In the genomic region with DNA sequence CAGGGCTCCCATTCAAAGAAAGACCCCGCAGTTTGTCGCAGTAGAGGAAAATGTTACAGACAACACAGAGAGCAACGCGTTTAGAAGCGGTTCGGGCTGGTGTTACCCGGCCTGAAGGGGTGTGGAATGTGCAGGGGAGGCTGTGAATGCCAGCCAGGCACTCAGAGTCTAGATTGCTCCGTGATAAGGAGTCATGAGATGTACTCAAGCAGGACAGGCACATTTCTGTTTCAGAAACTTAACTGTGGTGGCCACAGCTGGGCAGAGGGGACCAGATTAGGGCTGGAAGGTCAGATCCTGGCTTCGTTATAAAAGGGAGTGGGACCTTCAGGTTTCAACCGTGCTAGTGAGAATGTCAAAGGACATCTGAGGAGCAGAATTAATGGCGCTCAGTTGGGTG, we compare ENCODE assay signal across 7 mouse cellular contexts. TPM values are rescaled to one million over a fixed set of nuclear protein-coding genes. Genes with fewer than 3 reads are reported as not detected.
DNase-seq lines count a peak whose midpoint lies in the region; ATAC-seq and TF ChIP-seq lines count a peak whose summit lies in the region.

No protein-coding gene starts in this region.

- no peak for TF ChIP-seq CTCF in E14TG2a.4 (conservative IDR thresholded peaks at IDR 0.05; ENCODE audit: low read length)

- no peaks in the 10 kb centered on the region for H3K9me3 ChIP-seq in E14TG2a.4 (ENCODE audit: low read length)
- no peaks in the 10 kb centered on the region for H3K9me3 ChIP-seq in hindbrain, embryonic 11.5 days (ENCODE audit: control insufficient read depth, low read length)
- no peaks in the 10 kb centered on the region for H3K9me3 ChIP-seq in limb, embryonic 15.5 days
- no peaks in the 10 kb centered on the region for H3K9me3 ChIP-seq in midbrain, embryonic 14.5 days (ENCODE audit: control insufficient read depth, low read length)

- peak overlapping the region; percentile 93 for H3K27ac ChIP-seq in hindbrain, embryonic 11.5 days (ENCODE audit: low read depth, low read length)
- H3K27ac ChIP-seq in limb, embryonic 15.5 days: peak overlapping the region; percentile 97
- H3K27ac ChIP-seq in midbrain, embryonic 14.5 days (replicated peaks; ENCODE audit: low read depth, low read length): peak overlapping the region; percentile 92

- H3K27me3 ChIP-seq in E14TG2a.4 (ENCODE audit: insufficient read depth, low read length): no peaks in the 10 kb centered on the region; the same call in 1 of the 2 replicates
- H3K27me3 ChIP-seq in hindbrain, embryonic 11.5 days (ENCODE audit: control insufficient read depth, insufficient read depth, low read length): no peaks in the 10 kb centered on the region
- no peaks in the 10 kb centered on the region for H3K27me3 ChIP-seq in limb, embryonic 15.5 days
- H3K27me3 ChIP-seq in midbrain, embryonic 14.5 days (ENCODE audit: control insufficient read depth, insufficient read depth, low read length): no peaks in the 10 kb centered on the region

- no peaks in the 10 kb centered on the region for H3K36me3 ChIP-seq in E14TG2a.4 (ENCODE audit: insufficient read depth, low read length)
- H3K36me3 ChIP-seq in hindbrain, embryonic 11.5 days (ENCODE audit: control insufficient read depth, insufficient read depth, low read length): no peaks in the 10 kb centered on the region
- H3K36me3 ChIP-seq in limb, embryonic 15.5 days: no peaks in the 10 kb centered on the region
- no peaks in the 10 kb centered on the region for H3K36me3 ChIP-seq in midbrain, embryonic 14.5 days (ENCODE audit: control insufficient read depth, insufficient read depth, low read length)

- H3K4me1 ChIP-seq in E14TG2a.4 (replicated peaks; ENCODE audit: low read depth, low read length): peaks cover 89% of the 10 kb centered on the region
- peaks cover 14% of the 10 kb centered on the region for H3K4me1 ChIP-seq in hindbrain, embryonic 11.5 days (replicated peaks; ENCODE audit: control insufficient read depth, insufficient read depth, low read length)
- peaks cover 49% of the 10 kb centered on the region for H3K4me1 ChIP-seq in limb, embryonic 15.5 days
- peaks cover 39% of the 10 kb centered on the region for H3K4me1 ChIP-seq in midbrain, embryonic 14.5 days (ENCODE audit: control insufficient read depth, insufficient read depth, low read length)

- peak; percentile 77 for DNase-seq in MN1 (ENCODE audit: low spot score)
- no peak for DNase-seq in hindbrain, embryonic 11.5 days (ENCODE audit: low spot score)
- DNase-seq in midbrain, embryonic 14.5 days: no peak
- DNase-seq in gastrocnemius, postnatal 4 days (ENCODE audit: low spot score in 2 of 2): no peak
- DNase-seq in frontal cortex, postnatal 14 days (ENCODE audit: low spot score in 2 of 2): no peak

- peak overlapping the region; percentile 74 for H3K4me2 ChIP-seq in hindbrain, embryonic 11.5 days (replicated peaks; ENCODE audit: low read depth, low read length)
- H3K4me2 ChIP-seq in limb, embryonic 15.5 days: peak overlapping the region; percentile 75
- peak overlapping the region; percentile 91 for H3K4me2 ChIP-seq in midbrain, embryonic 14.5 days (ENCODE audit: low read length)

- peak; percentile 51 for ATAC-seq in hindbrain, embryonic 11.5 days (ENCODE audit: low FRiP score)
- 0 out of 2 replicates have a peak, but pooled peaks have one; percentile 28 for ATAC-seq in limb, embryonic 15.5 days (ENCODE audit: insufficient number of reproducible peaks, low FRiP score, low TSS enrichment, low read depth)
- peak; percentile 40; the same call in 1 of the 2 replicates for ATAC-seq in midbrain, embryonic 14.5 days (ENCODE audit: low FRiP score, low TSS enrichment)

- H3K9ac ChIP-seq in hindbrain, embryonic 11.5 days (ENCODE audit: low read depth, low read length): peak overlapping the region; percentile 64
- H3K9ac ChIP-seq in limb, embryonic 15.5 days: peak overlapping the region; percentile 31
- peak overlapping the region; percentile 63; the same call in 1 of the 2 replicates for H3K9ac ChIP-seq in midbrain, embryonic 14.5 days (replicated peaks; ENCODE audit: low read length)

- 3% methylated on average over 11 of the region's 11 CpGs for WGBS in hindbrain, embryonic 11.5 days
- 3% methylated on average over 11 of the region's 11 CpGs for WGBS in limb, embryonic 15.5 days
- 2% methylated on average over 11 of the region's 11 CpGs for WGBS in midbrain, embryonic 14.5 days

- H3K4me3 ChIP-seq in E14TG2a.4 (replicated peaks; ENCODE audit: low read length): peak overlapping the region; percentile 81
- peak overlapping the region; percentile 42 for H3K4me3 ChIP-seq in hindbrain, embryonic 11.5 days (ENCODE audit: low read depth, low read length)
- H3K4me3 ChIP-seq in limb, embryonic 15.5 days: peak overlapping the region; percentile 44
- peak overlapping the region; percentile 47 for H3K4me3 ChIP-seq in midbrain, embryonic 14.5 days (replicated peaks; ENCODE audit: low read depth, low read length)

RNA-seq across cellular contexts. Expression of a gene that starts 8.8 kb away (rescaled TPM):
- 314 and 349 TPM in 2 replicates for polyA plus RNA-seq in hindbrain, embryonic 11.5 days (2014; fragmentation: Nextera tagmentation; extraction: Ambion mirVana)
- polyA plus RNA-seq in limb, embryonic 15.5 days (2015; fragmentation: Nextera tagmentation; extraction: Ambion mirVana): 200 and 221 TPM in 2 replicates
- 194 and 281 TPM in 2 replicates for polyA plus RNA-seq in midbrain, embryonic 14.5 days (2014; fragmentation: Nextera tagmentation; extraction: Ambion mirVana)
- total RNA-seq in gastrocnemius, postnatal 4 days (2021): 10 to 100 TPM; 81.6 to 87.3 TPM

RNA-seq across cellular contexts. Expression of a gene that starts 48.2 kb away (rescaled TPM):
- polyA plus RNA-seq in hindbrain, embryonic 11.5 days (2014; fragmentation: Nextera tagmentation; extraction: Ambion mirVana): 0.06 TPM in 1 of 2 replicates, not detected in the other
- polyA plus RNA-seq in limb, embryonic 15.5 days (2015; fragmentation: Nextera tagmentation; extraction: Ambion mirVana): 0.20 and 0.41 TPM in 2 replicates
- 0.11 and 0.19 TPM in 2 replicates for polyA plus RNA-seq in midbrain, embryonic 14.5 days (2014; fragmentation: Nextera tagmentation; extraction: Ambion mirVana)
- total RNA-seq in gastrocnemius, postnatal 4 days (2021): under 1 TPM; 0.62 to 0.71 TPM
